Mouse (Mus musculus) lung, embryonic 14.5 days (tissue): ENCODE results near the gene Ifna2. TPM values are rescaled to one million over a fixed set of nuclear protein-coding genes. Genes with fewer than 3 reads are reported as not detected.

ENCODE experiments used
- ATAC-seq: fragments of 200-750 bp; cut with Nextera tagmentation; 2 replicates; pipeline ENCODE4 v1.8.0; 2017; ENCODE audit warnings: mild to moderate bottlenecking, moderate TSS enrichment, moderate library complexity; ENCODE audit not compliant: insufficient read depth
- DNase-seq: peaks from one replicate; pipeline ENCODE4 v3.0.0-alpha.2; 2015
- H3K27ac ChIP-seq: fragments of 300-500 bp; sonication (generic); 2 replicates; pipeline ENCODE4 v1.5.1; 2014; ENCODE audit warnings: low read depth, mild to moderate bottlenecking, moderate library complexity
- H3K27me3 ChIP-seq: fragments of 300-500 bp; sonication (generic); 2 replicates; pipeline ENCODE4 v1.6.1; 2014; ENCODE audit warnings: low read length, control low read depth; ENCODE audit not compliant: insufficient read depth
- H3K36me3 ChIP-seq: fragments of 300-500 bp; sonication (generic); 2 replicates; pipeline ENCODE4 v1.6.1; 2014; ENCODE audit warnings: control low read depth; ENCODE audit not compliant: insufficient read depth
- H3K4me1 ChIP-seq: fragments of 300-500 bp; sonication (generic); 2 replicates; pipeline ENCODE4 v1.6.1; 2014; ENCODE audit warnings: antibody characterized with exemption, control low read depth; ENCODE audit not compliant: insufficient read depth
- H3K4me2 ChIP-seq: fragments of 300-500 bp; sonication (generic); 2 replicates; pipeline ENCODE4 v1.6.1; 2014; ENCODE audit warnings: mild to moderate bottlenecking
- H3K4me3 ChIP-seq: fragments of 300-500 bp; sonication (generic); 2 replicates; pipeline ENCODE4 v1.5.1; 2014; ENCODE audit warnings: low read depth, low read length
- H3K9ac ChIP-seq: fragments of 300-500 bp; sonication (generic); 2 replicates; pipeline ENCODE4 v1.6.1; 2014
- H3K9me3 ChIP-seq: fragments of 300-500 bp; sonication (generic); 2 replicates; pipeline ENCODE4 v1.6.1; 2016; ENCODE audit warnings: low read depth, low read length, control low read depth
- CTCF ChIP-seq: IDR thresholded peaks from 2 replicates; pipeline ENCODE4 v1.5.1; 2016; ENCODE audit warnings: antibody characterized with exemption, low read depth
- WGBS: fragments of 180-500 bp; shearing (Covaris S2); extraction: QIAGEN DNeasy Blood & Tissue Kit; methylation state at CpG from one replicate; pipeline ENCODE4 v1.1.7; 2014; 5-methylcytosine and 5-hydroxymethylcytosine counted together
- polyA plus RNA-seq: library from polyadenylated mRNA; unstranded; fragments of >200 nt; fragmentation: Nextera tagmentation; extraction: Ambion mirVana; gene quantifications from 2 replicates; pipeline ENCODE4 v1.2.1, GENCODE M21; 2014

Ifna2 gene
- polyA plus RNA-seq, 1 experiment from 2014 or later: not detected

GRCm38 (mm10) chr4:88714281-88714680, 30.6 kb upstream of the Ifna2 start:
- WGBS: 74% methylated on average over 1 of the region's 1 CpGs
- no peak for ATAC-seq
- no peak overlapping the region for H3K27ac ChIP-seq
- 0 out of 2 replicates have a peak, but pooled peaks cover 4% of the 10 kb centered on the region for H3K4me1 ChIP-seq
- H3K9me3 ChIP-seq: no peaks in the 10 kb centered on the region
- no peak overlapping the region for H3K4me3 ChIP-seq
- TF ChIP-seq CTCF: no peak
- H3K27me3 ChIP-seq: no peaks in the 10 kb centered on the region
- DNase-seq: no peak
- H3K9ac ChIP-seq: no peak overlapping the region
- peaks cover 42% of the 10 kb centered on the region for H3K36me3 ChIP-seq
- no peak overlapping the region for H3K4me2 ChIP-seq

GRCm38 (mm10) chr4:88707128-88707826, 23.6 kb upstream of the Ifna2 start:
- no peaks in the 10 kb centered on the region for H3K9me3 ChIP-seq
- no peak overlapping the region for H3K4me2 ChIP-seq
- H3K9ac ChIP-seq: no peak overlapping the region
- no peak for TF ChIP-seq CTCF
- no peak overlapping the region for H3K4me3 ChIP-seq
- ATAC-seq (no peak), DNase-seq (no peak)
- no peak overlapping the region for H3K27ac ChIP-seq
- 100% methylated on average over 1 of the region's 1 CpGs for WGBS
- H3K36me3 ChIP-seq: no peaks in the 10 kb centered on the region
- H3K27me3 ChIP-seq: no peaks in the 10 kb centered on the region
- no peaks in the 10 kb centered on the region for H3K4me1 ChIP-seq

GRCm38 (mm10) chr4:88705924-88706323, 22.2 kb upstream of the Ifna2 start:
- Histone ChIP-seq H3K27me3 (no peaks in the 10 kb centered on the region), H3K36me3 (no peaks in the 10 kb centered on the region), H3K4me2 (no peak overlapping the region), H3K9me3 (no peaks in the 10 kb centered on the region), H3K4me1 (no peaks in the 10 kb centered on the region), H3K9ac (no peak overlapping the region), H3K27ac (no peak overlapping the region), H3K4me3 (no peak overlapping the region)
- DNase-seq: no peak
- 42% methylated on average over 3 of the region's 3 CpGs for WGBS
- no peak for TF ChIP-seq CTCF
- ATAC-seq: no peak

- Histone ChIP-seq H3K9ac (no peak overlapping the region), H3K4me2 (no peak overlapping the region), H3K27me3 (no peaks in the 10 kb centered on the region), H3K36me3 (no peaks in the 10 kb centered on the region), H3K4me1 (no peaks in the 10 kb centered on the region), H3K4me3 (no peak overlapping the region), H3K9me3 (no peaks in the 10 kb centered on the region), H3K27ac (no peak overlapping the region)
- no peak for DNase-seq
- 72% methylated on average over 1 of the region's 1 CpGs for WGBS
- no peak for ATAC-seq
- TF ChIP-seq CTCF: no peak
Measured at GRCm38 (mm10) chr4:88699301-88699700, 15.6 kb upstream of the Ifna2 start.

GRCm38 (mm10) chr4:88698781-88699180, 15.1 kb upstream of the Ifna2 start:
- Histone ChIP-seq H3K27me3 (no peaks in the 10 kb centered on the region), H3K27ac (no peak overlapping the region), H3K9me3 (no peaks in the 10 kb centered on the region), H3K9ac (no peak overlapping the region), H3K4me2 (no peak overlapping the region), H3K4me3 (no peak overlapping the region), H3K4me1 (no peaks in the 10 kb centered on the region), H3K36me3 (no peaks in the 10 kb centered on the region)
- ATAC-seq (no peak), DNase-seq (no peak)
- no peak for TF ChIP-seq CTCF
- 81% methylated on average over 5 of the region's 5 CpGs for WGBS

- H3K27me3 ChIP-seq: no peaks in the 10 kb centered on the region
- H3K9ac ChIP-seq: no peak overlapping the region
- H3K9me3 ChIP-seq: no peaks in the 10 kb centered on the region
- H3K27ac ChIP-seq: no peak overlapping the region
- H3K4me2 ChIP-seq: no peak overlapping the region
- H3K4me1 ChIP-seq: no peaks in the 10 kb centered on the region
- no peak overlapping the region for H3K4me3 ChIP-seq
- H3K36me3 ChIP-seq: no peaks in the 10 kb centered on the region
- 76% methylated on average over 4 of the region's 4 CpGs for WGBS
- no peak for TF ChIP-seq CTCF
- ATAC-seq: no peak
- no peak for DNase-seq
Measured at GRCm38 (mm10) chr4:88697753-88698152, 14.0 kb upstream of the Ifna2 start.

GRCm38 (mm10) chr4:88697108-88697507, 13.4 kb upstream of the Ifna2 start:
- H3K4me1 ChIP-seq: no peaks in the 10 kb centered on the region
- H3K36me3 ChIP-seq: no peaks in the 10 kb centered on the region
- no peak overlapping the region for H3K4me3 ChIP-seq
- TF ChIP-seq CTCF: no peak
- 58% methylated on average over 6 of the region's 6 CpGs for WGBS
- no peaks in the 10 kb centered on the region for H3K27me3 ChIP-seq
- H3K9me3 ChIP-seq: no peaks in the 10 kb centered on the region
- DNase-seq (no peak), ATAC-seq (no peak)
- H3K27ac ChIP-seq: no peak overlapping the region
- no peak overlapping the region for H3K4me2 ChIP-seq
- no peak overlapping the region for H3K9ac ChIP-seq
